Mouse (Mus musculus): ENCODE results near the gene Ly6g6f. TPM values are rescaled to one million over a fixed set of nuclear protein-coding genes. Genes with fewer than 3 reads are reported as not detected.
A peak's percentile ranks its signal among the peaks of the same experiment; 100 is the strongest.

Ly6g6f gene
- polyA plus RNA-seq, 1 experiment from 2014 or later: 0.88 TPM

GRCm38 (mm10) chr17:35115046-35116019 lies 29.9 kb upstream of the Ly6g6f start, which contains the start of gene Ly6g5b:
Ly6g5b (minus strand) TSS chr17:35115428.
- DNase-seq (ENCODE audit: low spot score) (no peak), ATAC-seq (replicated peaks; ENCODE audit: low FRiP score) (no peak)
- H3K27me3 ChIP-seq (ENCODE audit: control insufficient read depth, insufficient read depth, low read length): no peaks in the 10 kb centered on the region
- H3K9me3 ChIP-seq (ENCODE audit: control insufficient read depth, low read length): no peaks in the 10 kb centered on the region
- no peak within 1 kb of the TSS for H3K4me2 ChIP-seq (ENCODE audit: low read depth, low read length, severe bottlenecking)
- peaks cover 3% of the 10 kb centered on the region; the same call in 1 of the 2 replicates for H3K4me1 ChIP-seq (replicated peaks; ENCODE audit: control insufficient read depth, insufficient read depth, low read length)
- 92% methylated on average over 8 of the region's 8 CpGs for WGBS
- H3K27ac ChIP-seq (ENCODE audit: low read depth, low read length): no peak within 1 kb of the TSS
- H3K36me3 ChIP-seq (ENCODE audit: control insufficient read depth, insufficient read depth, low read length): peaks cover 16% of the 10 kb centered on the region; the same call in 1 of the 2 replicates
- H3K9ac ChIP-seq (ENCODE audit: low read length): no peak within 1 kb of the TSS
- H3K4me3 ChIP-seq (ENCODE audit: low read depth, low read length): no peak within 1 kb of the TSS

GRCm38 (mm10) chr17:35111774-35112173 lies 26.4 kb upstream of the Ly6g6f start:
- Histone ChIP-seq H3K4me1 (replicated peaks; ENCODE audit: control insufficient read depth, insufficient read depth, low read length) (no peaks in the 10 kb centered on the region), H3K9me3 (ENCODE audit: control insufficient read depth, low read length) (no peaks in the 10 kb centered on the region), H3K27ac (ENCODE audit: low read depth, low read length) (no peak overlapping the region), H3K27me3 (ENCODE audit: control insufficient read depth, insufficient read depth, low read length) (no peaks in the 10 kb centered on the region), H3K9ac (ENCODE audit: low read length) (no peak overlapping the region), H3K36me3 (ENCODE audit: control insufficient read depth, insufficient read depth, low read length) (peaks cover 6% of the 10 kb centered on the region; the same call in 1 of the 2 replicates), H3K4me3 (ENCODE audit: low read depth, low read length) (no peak overlapping the region), H3K4me2 (ENCODE audit: low read depth, low read length, severe bottlenecking) (no peak overlapping the region)
- DNase-seq (ENCODE audit: low spot score): no peak
- no peak for ATAC-seq (replicated peaks; ENCODE audit: low FRiP score)
- 79% methylated on average over 9 of the region's 9 CpGs for WGBS

- whole genome bisulfite sequencing: 90% methylated on average over 6 of the region's 6 CpGs
- no peak within 1 kb of the TSS for H3K9ac ChIP-seq (ENCODE audit: low read length)
- H3K36me3 ChIP-seq (ENCODE audit: control insufficient read depth, insufficient read depth, low read length): no peaks in the 10 kb centered on the region; the same call in 1 of the 2 replicates
These were observed 22.7 kb upstream of the Ly6g6f start, which contains the start of gene Ly6g5c for GRCm38 (mm10) chr17:35108097-35108496. Ly6g5c (plus strand) TSS chr17:35108279.

GRCm38 (mm10) chr17:35106522-35106921 lies 21.1 kb upstream of the Ly6g6f start:
- Histone ChIP-seq H3K27me3 (ENCODE audit: control insufficient read depth, insufficient read depth, low read length) (no peaks in the 10 kb centered on the region), H3K27ac (ENCODE audit: low read depth, low read length) (no peak overlapping the region), H3K4me1 (replicated peaks; ENCODE audit: control insufficient read depth, insufficient read depth, low read length) (no peaks in the 10 kb centered on the region), H3K9me3 (ENCODE audit: control insufficient read depth, low read length) (no peaks in the 10 kb centered on the region), H3K4me3 (ENCODE audit: low read depth, low read length) (no peak overlapping the region), H3K36me3 (ENCODE audit: control insufficient read depth, insufficient read depth, low read length) (peaks cover 7% of the 10 kb centered on the region), H3K4me2 (ENCODE audit: low read depth, low read length, severe bottlenecking) (peak overlapping the region; percentile 33; the same call in 1 of the 2 replicates), H3K9ac (ENCODE audit: low read length) (peak overlapping the region; percentile 53; the same call in 1 of the 2 replicates)
- WGBS: 71% methylated on average over 3 of the region's 3 CpGs
- ATAC-seq (replicated peaks; ENCODE audit: low FRiP score) (no peak), DNase-seq (ENCODE audit: low spot score) (no peak)

More at GRCm38 (mm10) chr17:35108097-35108496, 22.7 kb upstream of the Ly6g6f start, which contains the start of gene Ly6g5c:
- DNase-seq (ENCODE audit: low spot score): no peak
- Histone ChIP-seq H3K27me3 (ENCODE audit: control insufficient read depth, insufficient read depth, low read length) (no peaks in the 10 kb centered on the region), H3K4me1 (replicated peaks; ENCODE audit: control insufficient read depth, insufficient read depth, low read length) (no peaks in the 10 kb centered on the region), H3K4me3 (ENCODE audit: low read depth, low read length) (no peak within 1 kb of the TSS), H3K27ac (ENCODE audit: low read depth, low read length) (no peak within 1 kb of the TSS), H3K4me2 (ENCODE audit: low read depth, low read length, severe bottlenecking) (no peak within 1 kb of the TSS), H3K9me3 (ENCODE audit: control insufficient read depth, low read length) (no peaks in the 10 kb centered on the region)
- ATAC-seq (replicated peaks; ENCODE audit: low FRiP score): no peak

GRCm38 (mm10) chr17:35105740-35106389 lies 20.5 kb upstream of the Ly6g6f start:
- Histone ChIP-seq H3K4me3 (ENCODE audit: low read depth, low read length) (no peak overlapping the region), H3K27me3 (ENCODE audit: control insufficient read depth, insufficient read depth, low read length) (no peaks in the 10 kb centered on the region), H3K36me3 (ENCODE audit: control insufficient read depth, insufficient read depth, low read length) (peaks cover 7% of the 10 kb centered on the region), H3K4me2 (ENCODE audit: low read depth, low read length, severe bottlenecking) (peak overlapping the region; percentile 33; the same call in 1 of the 2 replicates), H3K9ac (ENCODE audit: low read length) (peak overlapping the region; percentile 53), H3K4me1 (replicated peaks; ENCODE audit: control insufficient read depth, insufficient read depth, low read length) (no peaks in the 10 kb centered on the region), H3K9me3 (ENCODE audit: control insufficient read depth, low read length) (no peaks in the 10 kb centered on the region), H3K27ac (ENCODE audit: low read depth, low read length) (no peak overlapping the region)
- DNase-seq (ENCODE audit: low spot score) (no peak), ATAC-seq (replicated peaks; ENCODE audit: low FRiP score) (no peak)
- WGBS: 26% methylated on average over 13 of the region's 13 CpGs

- WGBS: 81% methylated on average over 6 of the region's 6 CpGs
- peaks cover 7% of the 10 kb centered on the region for H3K36me3 ChIP-seq (ENCODE audit: control insufficient read depth, insufficient read depth, low read length)
- no peak for ATAC-seq (replicated peaks; ENCODE audit: low FRiP score)
These were observed 19.3 kb upstream of the Ly6g6f start for GRCm38 (mm10) chr17:35104754-35105153.

GRCm38 (mm10) chr17:35104079-35104478 lies 18.7 kb upstream of the Ly6g6f start:
- no peak for DNase-seq (ENCODE audit: low spot score)
- Histone ChIP-seq H3K36me3 (ENCODE audit: control insufficient read depth, insufficient read depth, low read length) (peaks cover 7% of the 10 kb centered on the region), H3K9ac (ENCODE audit: low read length) (no peak overlapping the region), H3K4me2 (ENCODE audit: low read depth, low read length, severe bottlenecking) (no peak overlapping the region), H3K4me3 (ENCODE audit: low read depth, low read length) (no peak overlapping the region), H3K9me3 (ENCODE audit: control insufficient read depth, low read length) (no peaks in the 10 kb centered on the region), H3K4me1 (replicated peaks; ENCODE audit: control insufficient read depth, insufficient read depth, low read length) (no peaks in the 10 kb centered on the region), H3K27ac (ENCODE audit: low read depth, low read length) (no peak overlapping the region), H3K27me3 (ENCODE audit: control insufficient read depth, insufficient read depth, low read length) (no peaks in the 10 kb centered on the region)
- ATAC-seq (replicated peaks; ENCODE audit: low FRiP score): no peak
- WGBS: 92% methylated on average over 7 of the region's 7 CpGs

More at GRCm38 (mm10) chr17:35104754-35105153, 19.3 kb upstream of the Ly6g6f start:
- no peak overlapping the region for H3K27ac ChIP-seq (ENCODE audit: low read depth, low read length)
- H3K9ac ChIP-seq (ENCODE audit: low read length): no peak overlapping the region
- DNase-seq (ENCODE audit: low spot score): no peak
- H3K4me2 ChIP-seq (ENCODE audit: low read depth, low read length, severe bottlenecking): no peak overlapping the region
- H3K27me3 ChIP-seq (ENCODE audit: control insufficient read depth, insufficient read depth, low read length): no peaks in the 10 kb centered on the region
- no peaks in the 10 kb centered on the region for H3K9me3 ChIP-seq (ENCODE audit: control insufficient read depth, low read length)
- no peak overlapping the region for H3K4me3 ChIP-seq (ENCODE audit: low read depth, low read length)
- H3K4me1 ChIP-seq (replicated peaks; ENCODE audit: control insufficient read depth, insufficient read depth, low read length): no peaks in the 10 kb centered on the region

- Histone ChIP-seq H3K4me2 (ENCODE audit: low read depth, low read length, severe bottlenecking) (no peak overlapping the region), H3K9me3 (ENCODE audit: control insufficient read depth, low read length) (no peaks in the 10 kb centered on the region), H3K27ac (ENCODE audit: low read depth, low read length) (no peak overlapping the region), H3K36me3 (ENCODE audit: control insufficient read depth, insufficient read depth, low read length) (peaks cover 7% of the 10 kb centered on the region), H3K4me3 (ENCODE audit: low read depth, low read length) (no peak overlapping the region), H3K27me3 (ENCODE audit: control insufficient read depth, insufficient read depth, low read length) (no peaks in the 10 kb centered on the region), H3K4me1 (replicated peaks; ENCODE audit: control insufficient read depth, insufficient read depth, low read length) (no peaks in the 10 kb centered on the region), H3K9ac (ENCODE audit: low read length) (no peak overlapping the region)
- WGBS: 79% methylated on average over 6 of the region's 6 CpGs
- no peak for DNase-seq (ENCODE audit: low spot score)
- no peak for ATAC-seq (replicated peaks; ENCODE audit: low FRiP score)
These were observed 17.8 kb upstream of the Ly6g6f start for GRCm38 (mm10) chr17:35103221-35103690.
